Mouse (Mus musculus) limb, embryonic 13.5 days (tissue): ENCODE data around the gene 1700003F12Rik. TPM values are rescaled to one million over a fixed set of nuclear protein-coding genes. Genes with fewer than 3 reads are reported as not detected.

ENCODE experiments used
- ATAC-seq: fragments of 200-750 bp; cut with Nextera tagmentation; 2 replicates; pipeline ENCODE4 v1.8.0; 2017; ENCODE audit warnings: low read depth, moderate number of reproducible peaks, moderate TSS enrichment; ENCODE audit not compliant: low FRiP score
- H3K27ac ChIP-seq: fragments of 300-500 bp; sonication (generic); 2 replicates; pipeline ENCODE4 v1.5.1; 2015; ENCODE audit warnings: inconsistent platforms, mild to moderate bottlenecking, moderate library complexity
- H3K27me3 ChIP-seq: fragments of 300-500 bp; sonication (generic); 2 replicates; pipeline ENCODE4 v1.6.1; 2015; ENCODE audit warnings: mild to moderate bottlenecking, inconsistent platforms
- H3K36me3 ChIP-seq: fragments of 300-500 bp; sonication (generic); 2 replicates; pipeline ENCODE4 v1.6.1; 2015; ENCODE audit warnings: inconsistent platforms, mild to moderate bottlenecking, moderate library complexity
- H3K4me1 ChIP-seq: fragments of 300-500 bp; sonication (generic); 2 replicates; pipeline ENCODE4 v1.6.1; 2015; ENCODE audit warnings: inconsistent platforms
- H3K4me2 ChIP-seq: fragments of 300-500 bp; sonication (generic); replicated peaks from 2 replicates; pipeline ENCODE4 v1.6.1; 2015; ENCODE audit warnings: inconsistent platforms, mild to moderate bottlenecking, moderate library complexity
- H3K4me3 ChIP-seq: fragments of 300-500 bp; sonication (generic); 2 replicates; pipeline ENCODE4 v1.5.1; 2015; ENCODE audit warnings: moderate library complexity, mild to moderate bottlenecking, inconsistent platforms
- H3K9ac ChIP-seq: fragments of 300-500 bp; sonication (generic); 2 replicates; pipeline ENCODE4 v1.6.1; 2015; ENCODE audit warnings: mild to moderate bottlenecking, inconsistent platforms
- H3K9me3 ChIP-seq: fragments of 300-500 bp; sonication (generic); 2 replicates; pipeline ENCODE4 v1.6.1; 2016; ENCODE audit warnings: inconsistent platforms
- WGBS: fragments of 180-500 bp; shearing (Covaris S2); methylation state at CpG from one replicate; pipeline ENCODE4 v1.1.7; 2015; 5-methylcytosine and 5-hydroxymethylcytosine counted together
- polyA plus RNA-seq: library from polyadenylated mRNA; unstranded; fragments of >200 nt; fragmentation: Nextera tagmentation; extraction: Ambion mirVana; gene quantifications from 2 replicates; pipeline ENCODE4 v1.2.1, GENCODE M21; 2015

1700003F12Rik gene
- 0.88 and 1.1 TPM in 2 replicates for polyA plus RNA-seq

GRCm38 (mm10) chr2:154546711-154547110 lies at the start of gene 1700003F12Rik:
Gene 1700003F12Rik, plus strand, starts transcription at chr2:154547085.
- H3K27ac ChIP-seq, result no peak within 1 kb of the TSS
- WGBS, result 85% methylated on average over 10 of the region's 10 CpGs
- H3K9me3 ChIP-seq, result no peaks in the 10 kb centered on the region
- no peak within 1 kb of the TSS for H3K4me3 ChIP-seq
- H3K27me3 ChIP-seq, result peaks cover 27% of the 10 kb centered on the region
- no peak within 1 kb of the TSS for H3K9ac ChIP-seq
- peaks cover 14% of the 10 kb centered on the region for H3K4me1 ChIP-seq
- peaks cover 3% of the 10 kb centered on the region; the same call in 1 of the 2 replicates for H3K36me3 ChIP-seq
- no peak within 1 kb of the TSS for H3K4me2 ChIP-seq
- ATAC-seq, result no peak

DNA sequence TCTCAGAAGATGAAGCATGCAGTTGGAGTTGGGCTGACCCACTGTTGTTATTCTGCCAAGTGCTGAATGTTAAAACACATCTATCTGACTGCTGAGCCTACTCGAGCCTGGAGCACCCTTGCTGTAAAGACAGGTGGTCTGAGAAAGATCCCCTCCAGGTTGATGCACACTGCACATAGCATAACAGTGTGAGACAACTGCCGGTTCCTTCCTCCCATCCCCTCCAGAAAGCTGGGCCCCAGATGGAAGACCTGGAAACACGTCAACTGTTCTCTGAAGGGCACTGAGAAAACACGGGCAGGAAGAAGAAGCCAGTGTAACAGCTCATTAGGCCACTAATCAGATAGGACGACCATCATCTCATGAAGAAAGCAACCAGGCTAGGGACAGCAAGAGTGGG lies 48.3 kb upstream of the 1700003F12Rik start:
- Histone ChIP-seq H3K9me3 (no peaks in the 10 kb centered on the region), H3K27ac (no peak overlapping the region), H3K4me1 (no peaks in the 10 kb centered on the region), H3K9ac (no peak overlapping the region), H3K4me2 (no peak overlapping the region), H3K36me3 (peaks cover 24% of the 10 kb centered on the region), H3K4me3 (no peak overlapping the region), H3K27me3 (no peaks in the 10 kb centered on the region)
- ATAC-seq, result no peak
- 68% methylated on average over 5 of the region's 5 CpGs for WGBS

GRCm38 (mm10) chr2:154499717-154500247 lies 47.1 kb upstream of the 1700003F12Rik start:
- WGBS, result 95% methylated on average over 2 of the region's 2 CpGs

GRCm38 (mm10) chr2:154500758-154501157 lies 46.1 kb upstream of the 1700003F12Rik start:
- H3K4me1 ChIP-seq, result no peaks in the 10 kb centered on the region
- 90% methylated on average over 3 of the region's 3 CpGs for WGBS

More at GRCm38 (mm10) chr2:154499717-154500247, 47.1 kb upstream of the 1700003F12Rik start:
- H3K9me3 ChIP-seq, result no peaks in the 10 kb centered on the region
- no peak overlapping the region for H3K9ac ChIP-seq
- ATAC-seq, result no peak
- H3K27ac ChIP-seq, result no peak overlapping the region
- H3K4me3 ChIP-seq, result no peak overlapping the region
- no peaks in the 10 kb centered on the region for H3K4me1 ChIP-seq
- no peak overlapping the region for H3K4me2 ChIP-seq
- H3K27me3 ChIP-seq, result no peaks in the 10 kb centered on the region
- peaks cover 34% of the 10 kb centered on the region for H3K36me3 ChIP-seq

GRCm38 (mm10) chr2:154507076-154507475 lies 39.8 kb upstream of the 1700003F12Rik start:
- H3K9ac ChIP-seq, result no peak overlapping the region
- ATAC-seq, result no peak
- H3K4me3 ChIP-seq, result no peak overlapping the region
- no peaks in the 10 kb centered on the region; the same call in 1 of the 2 replicates for H3K4me1 ChIP-seq
- no peak overlapping the region for H3K27ac ChIP-seq
- 37% methylated on average over 2 of the region's 2 CpGs for WGBS
- H3K4me2 ChIP-seq, result no peak overlapping the region
- peaks cover 70% of the 10 kb centered on the region for H3K36me3 ChIP-seq
- no peaks in the 10 kb centered on the region for H3K9me3 ChIP-seq
- no peaks in the 10 kb centered on the region for H3K27me3 ChIP-seq

More at GRCm38 (mm10) chr2:154500758-154501157, 46.1 kb upstream of the 1700003F12Rik start:
- Histone ChIP-seq H3K36me3 (peaks cover 41% of the 10 kb centered on the region), H3K4me3 (no peak overlapping the region), H3K27ac (no peak overlapping the region), H3K9me3 (no peaks in the 10 kb centered on the region), H3K9ac (no peak overlapping the region), H3K4me2 (no peak overlapping the region), H3K27me3 (no peaks in the 10 kb centered on the region)
- ATAC-seq, result no peak

DNA sequence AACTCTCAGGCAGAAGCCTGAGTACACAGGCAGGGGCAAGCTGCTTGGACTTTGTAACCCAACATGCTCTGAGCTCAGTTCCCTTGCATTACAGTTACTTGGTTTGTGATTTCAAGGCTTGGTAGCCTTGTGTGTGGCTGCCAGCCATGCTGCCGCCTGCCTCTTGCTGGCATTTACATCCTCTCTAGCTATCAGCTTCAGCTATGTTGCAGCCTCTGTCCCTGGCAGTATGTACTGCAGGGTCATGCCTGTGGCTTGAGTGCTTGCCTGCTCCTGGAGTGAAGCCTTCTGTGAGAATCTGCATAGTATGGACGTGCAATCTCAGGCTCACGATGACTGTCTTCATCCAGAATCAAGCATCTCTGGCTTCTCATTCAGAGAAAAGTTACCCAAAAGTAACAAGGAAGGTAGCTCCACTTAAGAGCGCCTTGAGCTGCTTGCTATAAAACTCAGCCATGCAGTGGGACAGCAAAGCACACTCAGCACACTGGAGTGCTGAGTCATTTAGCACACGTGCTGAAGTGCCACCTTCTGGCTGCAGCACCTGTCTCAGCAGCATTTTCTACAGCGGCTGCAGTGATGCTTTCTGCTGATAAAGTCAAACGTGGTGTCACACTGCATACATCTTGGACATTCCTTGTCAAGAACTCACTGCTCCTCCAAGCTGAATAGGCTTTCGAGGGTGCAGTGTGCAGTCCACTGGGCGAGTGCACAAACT lies 39.2 kb upstream of the 1700003F12Rik start:
- no peak overlapping the region for H3K4me2 ChIP-seq
- peaks cover 69% of the 10 kb centered on the region for H3K36me3 ChIP-seq
- no peak overlapping the region for H3K27ac ChIP-seq
- no peaks in the 10 kb centered on the region; the same call in 1 of the 2 replicates for H3K4me1 ChIP-seq
- H3K4me3 ChIP-seq, result no peak overlapping the region
- H3K27me3 ChIP-seq, result no peaks in the 10 kb centered on the region
- no peak for ATAC-seq
- no peaks in the 10 kb centered on the region for H3K9me3 ChIP-seq
- H3K9ac ChIP-seq, result no peak overlapping the region
- WGBS, result 70% methylated on average over 9 of the region's 9 CpGs

DNA sequence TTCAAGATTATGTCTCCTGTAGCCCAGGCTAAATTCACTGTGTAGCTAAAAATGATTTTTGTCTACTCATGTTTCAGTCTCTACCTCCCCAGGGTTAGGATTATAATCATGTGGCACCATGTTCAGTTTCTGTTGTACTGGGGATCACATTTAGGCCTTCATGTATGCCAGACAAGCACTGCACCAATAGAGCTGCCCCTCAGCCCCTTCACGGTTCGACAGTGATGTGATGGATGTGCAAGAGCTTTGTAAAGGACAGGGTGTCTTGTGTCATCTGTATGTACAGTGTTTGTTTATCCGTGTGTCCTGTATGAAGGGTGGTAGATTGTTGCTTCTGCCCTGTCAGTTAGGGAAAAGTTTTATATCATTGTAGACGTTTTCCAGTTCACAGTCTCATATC lies 38.4 kb upstream of the 1700003F12Rik start:
- peaks cover 69% of the 10 kb centered on the region for H3K36me3 ChIP-seq
- no peak overlapping the region for H3K27ac ChIP-seq
- no peak overlapping the region for H3K4me3 ChIP-seq
- H3K4me2 ChIP-seq, result no peak overlapping the region
- 94% methylated on average over 4 of the region's 4 CpGs for WGBS
- H3K9me3 ChIP-seq, result no peaks in the 10 kb centered on the region
- H3K9ac ChIP-seq, result no peak overlapping the region
- H3K4me1 ChIP-seq, result no peaks in the 10 kb centered on the region; the same call in 1 of the 2 replicates
- ATAC-seq, result no peak
- H3K27me3 ChIP-seq, result no peaks in the 10 kb centered on the region

DNA sequence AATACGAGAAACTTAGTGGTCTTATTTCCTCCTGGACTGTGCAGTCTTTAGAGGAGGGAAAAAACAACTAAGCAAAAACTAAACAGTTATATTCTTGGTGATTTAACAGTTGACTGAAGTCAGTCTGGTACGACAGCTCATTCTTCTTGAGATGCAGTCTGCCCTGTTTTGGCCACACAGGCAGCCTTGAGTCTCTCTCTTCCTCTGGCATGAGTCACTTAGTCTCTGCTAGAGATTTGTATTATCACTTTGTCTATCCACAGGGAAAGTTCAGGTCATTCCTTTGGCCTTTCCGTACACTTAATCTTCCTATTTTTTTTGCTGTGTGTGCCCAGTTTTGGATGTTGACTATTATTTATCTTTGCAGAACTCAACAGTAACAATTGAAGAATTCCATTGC lies 36.7 kb upstream of the 1700003F12Rik start:
- WGBS, result 95% methylated on average over 3 of the region's 3 CpGs
- Histone ChIP-seq H3K4me2 (no peak overlapping the region), H3K36me3 (peaks cover 59% of the 10 kb centered on the region), H3K27me3 (no peaks in the 10 kb centered on the region), H3K9ac (no peak overlapping the region), H3K27ac (no peak overlapping the region), H3K4me3 (no peak overlapping the region), H3K4me1 (no peaks in the 10 kb centered on the region; the same call in 1 of the 2 replicates), H3K9me3 (no peaks in the 10 kb centered on the region)
- ATAC-seq, result no peak

DNA sequence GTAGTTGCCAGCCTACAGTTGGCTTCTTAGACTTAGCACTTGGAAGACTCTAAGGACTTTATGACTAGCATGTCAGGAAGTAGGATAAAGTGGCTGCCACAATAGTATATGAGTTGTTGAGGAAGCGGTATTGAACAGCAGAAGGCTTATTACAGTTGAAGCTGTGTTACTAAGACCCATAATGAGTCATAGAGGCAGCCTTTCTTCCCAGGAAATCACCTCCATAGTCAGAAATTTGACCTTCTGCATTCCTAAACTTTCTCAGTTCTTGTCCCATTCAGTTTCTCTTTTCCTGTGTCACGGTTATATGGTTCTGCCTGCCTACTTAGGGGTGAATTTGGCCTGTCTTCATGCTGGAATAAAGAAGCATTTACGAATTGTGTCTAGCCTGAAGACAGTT lies 29.9 kb upstream of the 1700003F12Rik start:
- Histone ChIP-seq H3K4me3 (no peak overlapping the region), H3K4me2 (no peak overlapping the region), H3K9ac (no peak overlapping the region), H3K27ac (no peak overlapping the region), H3K4me1 (no peaks in the 10 kb centered on the region), H3K36me3 (peaks cover 57% of the 10 kb centered on the region), H3K9me3 (no peaks in the 10 kb centered on the region), H3K27me3 (no peaks in the 10 kb centered on the region)
- 86% methylated on average over 3 of the region's 3 CpGs for WGBS
- ATAC-seq, result no peak

DNA sequence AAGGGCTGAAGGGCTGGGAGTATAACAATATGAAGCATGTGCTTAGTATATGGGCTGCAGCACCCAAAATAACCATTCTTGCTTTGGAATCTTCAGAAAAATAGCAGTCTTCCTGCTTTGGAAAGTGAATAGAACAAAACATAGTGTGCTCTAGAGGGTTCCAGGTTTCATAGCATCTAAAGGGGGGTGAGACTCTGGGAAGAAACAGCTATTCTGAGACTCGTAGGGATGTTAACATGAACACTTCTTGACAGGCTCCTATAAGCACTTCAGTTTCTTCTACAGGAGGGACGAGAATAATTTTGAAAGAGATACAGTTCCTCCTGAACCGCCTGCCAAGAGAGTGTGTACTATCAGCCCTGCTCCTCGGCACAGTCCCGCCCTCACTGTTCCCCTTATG lies 29.5 kb upstream of the 1700003F12Rik start:
- no peaks in the 10 kb centered on the region for H3K9me3 ChIP-seq
- no peak overlapping the region for H3K27ac ChIP-seq
- WGBS, result 94% methylated on average over 5 of the region's 5 CpGs
- peaks cover 55% of the 10 kb centered on the region for H3K36me3 ChIP-seq
- H3K27me3 ChIP-seq, result no peaks in the 10 kb centered on the region
- no peak overlapping the region for H3K4me3 ChIP-seq
- no peak for ATAC-seq
- H3K9ac ChIP-seq, result no peak overlapping the region
- H3K4me1 ChIP-seq, result no peaks in the 10 kb centered on the region
- H3K4me2 ChIP-seq, result no peak overlapping the region

DNA sequence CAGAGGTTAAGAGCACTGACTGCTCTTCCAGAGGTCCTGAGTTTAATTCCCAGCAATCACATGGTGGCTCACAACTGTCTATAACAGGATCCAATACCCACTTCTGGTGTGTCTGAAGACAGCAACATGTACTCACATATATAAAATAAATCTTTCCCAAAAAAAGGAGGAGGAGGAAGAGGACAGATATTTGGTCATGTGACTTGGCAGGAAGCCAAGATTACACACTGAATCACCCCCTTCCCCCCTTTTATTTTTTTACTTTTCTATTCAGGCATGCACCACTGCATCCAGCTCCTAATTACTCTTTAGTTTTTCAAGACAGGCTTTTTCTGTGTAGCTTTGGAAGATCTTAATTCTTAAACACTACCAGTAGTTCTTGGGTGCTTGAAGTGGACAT lies 25.4 kb upstream of the 1700003F12Rik start:
- Histone ChIP-seq H3K36me3 (peaks cover 80% of the 10 kb centered on the region), H3K4me3 (no peak overlapping the region), H3K9me3 (no peaks in the 10 kb centered on the region), H3K9ac (no peak overlapping the region), H3K4me1 (no peaks in the 10 kb centered on the region), H3K4me2 (no peak overlapping the region), H3K27ac (no peak overlapping the region), H3K27me3 (no peaks in the 10 kb centered on the region)
- no peak for ATAC-seq

- Histone ChIP-seq H3K4me2 (no peak overlapping the region), H3K27ac (no peak overlapping the region), H3K4me3 (no peak overlapping the region), H3K36me3 (peaks cover 80% of the 10 kb centered on the region), H3K9me3 (no peaks in the 10 kb centered on the region), H3K27me3 (no peaks in the 10 kb centered on the region), H3K9ac (no peak overlapping the region), H3K4me1 (no peaks in the 10 kb centered on the region)
- ATAC-seq, result no peak
- WGBS, result 93% methylated on average over 5 of the region's 5 CpGs
Measured at GRCm38 (mm10) chr2:154522334-154522733, 24.6 kb upstream of the 1700003F12Rik start.
